ENCODE assay signal across 15 mouse cellular contexts in genomic region chr2:108980921-108981320, GRCm38 (mm10).
"Had no signal": no experiment of that assay in that cellular context is flagged by ENCODE, and none has a peak within 500 bp of the region (broad histone marks: within the 10 kb centered on the region; RNA-seq: fewer than 3 reads in every experiment).

No protein-coding gene starts in this region.

- DNase-seq: right cerebral cortex, adult 18-20 months; right cerebral cortex, postnatal 14 days; right cerebral cortex, postnatal 25 days; spleen, adult 18-20 months; thymus, adult 18-20 months; thymus, adult 2 months; thymus, postnatal 14 days; thymus, postnatal 25 days; thymus, postnatal 36 days; thymus, postnatal 4 days had no signal

- H3K4me2 ChIP-seq: neural tube, embryonic 12.5 days; neural tube, embryonic 13.5 days; neural tube, embryonic 15.5 days; stomach, embryonic 15.5 days had no signal

- H3K4me1 ChIP-seq: neural tube, embryonic 12.5 days; neural tube, embryonic 13.5 days; neural tube, embryonic 15.5 days; stomach, embryonic 15.5 days had no signal

- H3K36me3 ChIP-seq: neural tube, embryonic 12.5 days; neural tube, embryonic 13.5 days; neural tube, embryonic 15.5 days; stomach, embryonic 15.5 days had no signal

- H3K27me3 ChIP-seq: neural tube, embryonic 12.5 days; neural tube, embryonic 13.5 days; neural tube, embryonic 15.5 days; stomach, embryonic 15.5 days had no signal

- H3K27ac ChIP-seq: neural tube, embryonic 12.5 days; neural tube, embryonic 13.5 days; neural tube, embryonic 15.5 days; stomach, embryonic 15.5 days; stomach, postnatal 0 days had no signal

- H3K9me3 ChIP-seq: neural tube, embryonic 12.5 days; neural tube, embryonic 13.5 days; neural tube, embryonic 15.5 days; stomach, embryonic 15.5 days had no signal

- H3K4me3 ChIP-seq: neural tube, embryonic 12.5 days; neural tube, embryonic 13.5 days; neural tube, embryonic 15.5 days; stomach, embryonic 15.5 days had no signal

- H3K9ac ChIP-seq: neural tube, embryonic 12.5 days; neural tube, embryonic 13.5 days; neural tube, embryonic 15.5 days; stomach, embryonic 15.5 days had no signal
